Mouse (Mus musculus) cerebellum, adult 11 months (tissue): ENCODE data around the gene Pdcd7.

Source experiments
- DNase-seq: peaks from one replicate; pipeline ENCODE4 v3.0.0; 2022

Pdcd7 gene

DNA sequence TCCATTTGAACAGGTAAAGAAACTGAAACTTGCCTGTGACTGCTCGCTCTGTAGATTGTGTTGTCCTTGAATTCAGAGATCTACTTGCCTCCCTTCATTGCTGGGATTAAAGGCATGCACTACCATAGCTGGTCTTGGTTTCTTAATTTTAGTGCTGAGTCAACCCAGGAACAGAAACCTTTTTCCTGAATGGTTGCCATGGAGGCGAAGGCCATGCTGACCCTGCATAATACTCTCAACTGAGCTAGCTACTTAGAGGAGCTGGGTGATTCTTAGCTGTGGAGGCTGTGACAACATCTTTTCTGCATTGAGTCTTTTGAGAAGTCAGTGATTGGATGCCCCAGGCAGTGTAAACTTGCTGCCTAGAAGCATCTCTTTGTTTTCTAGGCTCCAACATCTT, 11.1 kb downstream of the Pdcd7 start:
- DNase-seq: no peak

DNA sequence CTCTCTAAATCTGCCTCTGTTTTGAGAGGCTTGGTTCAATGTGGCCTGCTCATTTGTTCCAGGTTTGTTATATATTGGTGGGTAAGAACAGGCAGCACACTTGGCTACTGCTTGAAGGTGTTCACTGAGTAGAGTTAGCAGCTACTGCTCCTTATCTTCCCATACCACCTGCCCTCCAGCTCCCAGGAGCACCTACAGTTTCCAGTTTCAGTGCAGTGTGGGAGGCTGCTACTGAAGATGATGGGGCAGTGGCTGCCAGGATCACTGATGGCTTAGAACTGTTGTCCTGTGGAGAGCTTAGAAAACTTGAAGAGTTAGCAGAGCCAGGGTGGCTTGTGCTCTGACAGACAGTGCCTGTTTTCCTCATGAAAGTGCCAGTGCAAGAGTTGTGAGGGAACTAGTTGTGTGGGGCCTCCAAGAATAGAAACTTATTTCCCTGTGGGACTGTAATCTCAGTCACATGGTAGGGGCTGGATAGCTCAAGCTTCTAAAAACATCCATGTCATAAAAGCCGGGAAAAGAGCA, 13.1 kb downstream of the Pdcd7 start:
- DNase-seq: no peak

DNA sequence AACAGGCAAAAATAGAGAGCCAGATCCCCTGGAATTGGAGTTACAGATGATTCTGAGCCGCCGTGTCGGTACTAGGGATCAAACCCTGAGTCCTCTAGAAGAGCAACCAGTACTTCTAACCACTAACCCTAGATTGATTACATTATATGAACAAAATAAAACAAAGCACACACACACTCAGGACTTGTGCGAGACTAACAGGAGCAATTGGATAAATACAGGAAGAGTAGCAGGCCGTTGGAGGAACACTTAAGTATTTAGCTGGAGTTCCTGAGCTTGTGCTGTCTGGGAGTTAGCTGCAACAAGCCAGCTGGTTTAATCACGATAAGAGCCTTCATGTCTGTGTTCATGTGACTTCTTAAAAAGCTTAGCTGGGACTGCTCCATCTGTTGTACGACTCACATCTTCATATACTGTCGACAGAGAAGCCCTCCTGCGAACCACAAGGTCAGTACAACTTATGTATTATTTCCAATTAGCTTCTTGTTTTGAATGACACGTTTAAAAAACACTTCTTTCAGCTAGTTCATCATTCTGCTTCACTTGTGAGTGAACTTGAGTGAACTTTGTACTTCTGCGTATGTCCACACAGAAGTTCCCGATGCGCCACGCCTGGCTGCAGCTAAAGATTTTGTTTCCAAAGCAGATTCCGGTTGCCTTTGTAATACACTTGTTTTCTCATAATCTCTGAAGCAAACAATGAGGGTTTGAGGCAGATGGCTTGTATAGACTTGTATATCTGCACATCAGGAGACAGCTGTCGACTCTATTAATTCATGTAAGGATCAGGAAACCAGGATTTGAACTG, 14.9 kb downstream of the Pdcd7 start, which contains the start of gene Ubap1l:
Gene Ubap1l (plus strand): TSS at position 401 of the 808 bp plus-strand sequence.
- no peak for DNase-seq

DNA sequence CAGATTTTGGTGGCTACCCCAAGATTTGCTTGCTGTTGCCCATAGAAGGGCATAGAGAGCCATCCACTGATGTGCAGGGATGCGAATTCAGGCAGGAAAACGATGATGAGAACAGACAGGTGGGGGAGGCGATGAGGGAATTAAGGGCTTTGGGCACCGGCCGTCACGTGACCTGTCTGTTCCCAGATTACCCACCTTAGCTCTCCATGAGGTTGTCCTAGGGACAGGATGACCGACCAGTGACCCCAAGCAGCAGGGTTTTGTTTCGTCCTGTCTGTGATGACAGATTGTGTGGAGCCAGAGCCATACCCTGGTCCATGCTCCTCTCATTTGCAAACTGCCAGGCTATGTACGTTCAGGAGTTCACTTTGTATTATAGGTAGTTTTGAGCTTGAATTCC, 17.8 kb downstream of the Pdcd7 start:
- DNase-seq: no peak

DNA sequence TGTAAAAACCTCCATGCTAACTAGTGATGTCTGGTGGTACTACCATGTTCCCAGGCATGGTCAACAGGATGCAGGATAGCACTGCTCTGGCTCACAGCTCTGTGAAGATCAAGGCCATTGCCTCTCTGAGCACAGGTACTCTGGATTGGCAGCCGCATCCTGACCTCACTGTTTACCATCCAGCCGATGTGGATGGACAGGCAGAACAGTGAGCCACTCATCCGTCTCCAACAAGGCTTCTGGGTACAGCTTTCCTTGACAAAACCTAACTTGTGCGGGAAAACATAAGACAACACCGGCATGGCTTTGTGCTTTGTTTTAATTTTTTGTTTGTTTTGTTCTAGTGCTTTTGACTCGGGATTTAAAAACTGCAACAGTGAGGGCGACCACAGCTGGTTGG, 19.8 kb downstream of the Pdcd7 start:
- DNase-seq: no peak

DNA sequence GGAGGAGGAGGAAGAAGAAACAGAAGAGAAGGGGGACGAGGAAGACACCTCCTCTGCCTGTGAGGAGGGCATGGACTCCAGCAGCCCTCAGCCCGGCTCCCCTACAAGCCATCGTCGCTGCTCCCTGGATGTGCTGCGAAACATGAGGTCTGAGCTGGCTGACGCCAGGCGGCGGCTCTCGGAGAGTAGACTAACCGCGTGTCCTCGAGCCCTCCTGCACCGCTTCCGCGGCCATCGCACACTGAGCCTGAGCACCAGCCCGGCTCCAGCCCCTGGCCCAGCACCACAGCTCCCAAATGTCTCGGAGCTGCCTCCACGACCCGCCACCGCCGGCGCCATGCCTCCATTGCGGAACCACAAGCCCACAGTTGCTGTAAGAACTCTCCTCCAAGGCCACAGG, 25.9 kb downstream of the Pdcd7 start:
- DNase-seq: no peak

DNA sequence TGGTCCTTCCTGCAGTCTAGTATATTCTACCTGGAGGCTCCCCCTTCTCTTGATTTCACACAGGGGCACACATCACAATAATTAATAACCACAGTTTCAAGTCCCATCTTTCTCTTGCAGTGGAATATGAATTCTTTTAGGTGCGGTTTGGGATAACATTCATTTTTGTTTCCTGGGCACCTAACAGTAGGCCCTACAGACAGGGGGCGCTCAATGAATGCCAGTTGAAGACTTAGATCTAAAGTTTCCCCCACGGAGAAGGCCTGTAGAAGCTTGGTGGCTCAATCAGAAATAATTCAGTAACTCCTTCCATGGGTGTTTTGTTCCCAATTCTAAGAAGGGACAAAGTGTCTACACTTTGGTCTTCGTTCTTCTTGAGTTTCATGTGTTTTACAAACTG, 26.5 kb downstream of the Pdcd7 start:
- no peak for DNase-seq

DNA sequence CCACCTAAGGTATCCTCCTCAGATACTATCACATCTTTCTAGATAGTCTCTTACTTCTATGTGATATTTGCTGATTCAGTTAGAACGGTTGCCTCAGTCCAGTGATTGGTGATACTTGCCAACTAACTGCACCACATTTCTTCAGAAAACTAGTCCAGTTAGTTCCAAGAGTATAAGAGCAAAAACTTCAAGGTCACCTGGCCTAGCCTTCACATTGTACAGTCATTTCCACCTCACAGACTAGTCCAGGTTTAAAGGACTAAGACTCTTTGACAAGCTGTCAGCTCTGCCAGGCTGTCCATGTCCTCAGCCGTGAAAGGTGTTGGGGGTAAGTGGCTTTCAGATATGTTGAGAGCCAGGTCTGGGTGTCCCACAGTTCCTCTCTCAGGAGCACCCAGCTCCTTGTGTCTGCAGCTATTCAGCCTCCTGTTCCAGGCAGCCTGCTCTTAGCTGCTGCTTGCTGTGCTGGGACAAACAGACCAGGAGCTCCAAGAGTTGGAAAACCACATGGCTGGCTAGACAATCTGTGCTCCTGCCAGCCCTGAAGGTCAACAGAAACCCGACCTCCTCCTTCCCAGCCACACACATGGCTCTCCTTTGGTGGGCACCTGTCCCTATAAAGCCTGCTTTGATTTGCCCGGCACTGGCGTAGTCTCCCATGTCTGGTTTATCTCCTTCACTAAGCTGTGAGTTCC, 28.7 kb downstream of the Pdcd7 start:
- no peak for DNase-seq

DNA sequence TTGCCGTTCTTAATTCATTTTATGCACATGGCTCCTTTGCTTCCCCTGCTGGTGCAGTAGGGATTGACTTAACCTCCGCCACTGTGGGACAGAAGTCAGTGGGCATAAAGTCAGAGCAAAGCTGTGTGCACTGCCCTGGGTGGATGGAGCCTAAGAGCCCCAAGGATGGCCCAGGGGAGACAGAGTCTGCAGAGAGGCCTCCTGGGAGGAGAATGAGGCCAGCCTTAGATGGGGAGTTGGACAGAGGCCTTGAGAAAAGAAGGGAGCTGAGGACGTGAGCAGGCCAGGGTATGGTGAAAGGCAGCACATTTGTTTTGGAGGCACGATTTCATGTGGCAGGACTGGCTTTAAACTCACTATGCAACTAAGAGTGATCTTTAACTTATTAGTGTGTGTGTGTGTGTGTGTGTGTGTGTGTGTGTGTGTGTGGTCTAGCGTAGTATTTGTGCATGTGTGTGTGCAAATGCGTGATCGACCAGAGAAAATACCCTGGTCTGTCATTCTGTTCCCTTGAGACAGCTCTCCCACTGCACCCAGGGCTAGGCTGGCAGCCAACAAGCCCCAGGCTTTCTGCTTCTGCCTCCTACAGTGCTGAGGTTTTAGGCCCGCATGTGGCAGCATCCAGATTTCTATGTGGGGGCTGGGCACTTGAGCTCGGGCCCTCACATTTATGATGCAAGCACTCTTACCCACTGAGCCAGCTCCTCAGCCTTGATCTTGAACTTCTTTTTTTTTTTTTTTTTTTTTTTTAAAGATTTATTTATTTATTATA, 29.4 kb downstream of the Pdcd7 start:
- DNase-seq: no peak

DNA sequence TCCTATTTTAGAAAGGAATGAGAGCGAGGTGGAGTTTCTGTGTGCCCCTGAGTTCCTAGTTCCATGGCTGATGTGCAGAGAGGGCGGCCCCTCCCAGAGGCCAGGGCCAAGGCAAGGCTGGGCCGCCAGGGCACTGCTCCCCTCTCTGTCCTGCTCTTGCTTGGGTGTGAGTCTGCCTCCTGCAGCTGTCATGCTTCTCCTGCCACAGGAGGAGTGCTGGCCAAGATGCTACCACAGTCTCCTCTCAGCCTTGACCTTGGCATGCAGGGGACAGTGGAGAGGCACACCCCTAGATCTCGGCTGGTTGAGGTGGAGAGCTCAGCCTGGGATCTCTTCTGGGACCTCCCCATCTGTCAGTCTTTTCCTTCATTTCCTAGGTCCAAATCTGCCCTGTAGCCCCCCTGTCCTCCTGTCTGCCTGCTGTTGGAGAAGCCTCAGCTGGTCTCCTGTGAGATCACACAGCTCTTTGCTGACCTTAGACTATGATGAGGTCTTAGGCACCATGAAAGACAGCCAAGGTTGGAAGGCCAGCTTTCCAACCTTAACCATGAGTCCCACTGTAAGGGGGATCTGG, 35.2 kb downstream of the Pdcd7 start:
- no peak for DNase-seq

DNA sequence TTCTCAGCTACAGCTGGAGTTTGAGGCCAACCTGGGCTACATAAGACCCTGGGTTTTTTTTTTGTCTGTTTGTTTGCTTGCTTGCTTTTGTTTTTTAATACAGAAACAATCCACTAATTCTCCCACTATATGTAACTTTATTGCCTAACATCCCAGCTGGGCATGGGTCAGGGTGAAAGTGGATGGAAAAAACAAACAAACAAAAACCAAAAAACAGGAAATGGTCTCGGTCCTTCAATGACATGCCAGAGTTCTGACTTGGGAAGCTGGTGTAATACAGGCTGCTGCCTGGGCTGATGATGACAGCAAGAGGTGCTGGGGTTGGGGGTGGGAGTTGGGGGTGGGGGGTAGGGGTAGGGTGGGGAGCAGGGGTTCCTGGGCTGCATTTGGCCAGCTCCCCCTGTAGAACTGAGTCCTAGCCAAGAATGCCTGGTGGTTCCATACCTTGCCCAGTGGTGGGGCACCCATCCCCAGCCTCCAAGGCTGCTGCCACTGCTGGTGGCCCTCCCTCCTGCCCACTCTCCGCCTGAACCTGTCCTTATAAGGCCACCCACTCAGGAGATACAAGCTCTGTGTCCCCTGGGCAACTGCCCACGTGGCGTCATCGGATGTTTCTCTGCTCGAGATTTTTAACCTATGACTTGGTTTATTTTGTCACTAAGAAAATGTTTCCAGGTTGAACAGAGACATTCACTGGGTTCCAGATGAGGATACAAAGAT, 36.3 kb downstream of the Pdcd7 start:
- DNase-seq: no peak

DNA sequence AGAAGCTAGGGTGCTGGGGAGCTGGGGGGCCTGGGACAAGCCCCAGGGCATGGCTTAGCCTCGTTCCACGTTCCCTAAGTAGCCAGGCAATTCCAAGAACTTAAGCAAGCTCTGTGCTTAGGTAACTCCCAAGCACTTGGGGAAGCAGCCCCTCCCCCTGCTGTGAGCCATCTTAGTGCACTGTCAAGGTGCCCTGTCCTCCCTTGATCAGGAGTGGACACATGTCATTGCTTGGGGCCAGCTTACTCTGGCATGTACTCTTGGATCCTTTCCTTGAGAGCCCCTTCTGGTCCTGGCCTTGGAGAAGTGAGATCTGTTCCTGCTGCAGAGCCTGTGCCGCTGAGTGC, 36.8 kb downstream of the Pdcd7 start:
- no peak for DNase-seq

DNA sequence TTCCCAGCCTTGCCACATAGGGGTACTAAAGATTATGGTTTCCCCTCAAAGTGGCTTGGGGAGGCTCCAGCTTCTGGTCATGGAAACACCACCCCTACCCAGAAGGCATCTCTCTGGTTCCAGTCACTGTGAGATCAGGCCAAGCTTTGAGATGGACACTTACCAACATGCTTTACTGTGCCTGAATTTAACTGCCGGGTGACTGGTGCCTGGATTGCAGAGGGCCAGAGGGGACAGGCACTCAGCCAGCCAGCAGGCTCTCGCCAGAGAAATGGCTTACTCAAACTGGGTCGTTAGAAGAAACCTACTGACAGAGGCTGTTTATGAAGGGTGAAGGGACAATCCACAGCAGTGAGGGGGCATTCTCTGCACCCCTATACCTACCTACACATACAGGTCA, 38.4 kb downstream of the Pdcd7 start:
- no peak for DNase-seq

DNA sequence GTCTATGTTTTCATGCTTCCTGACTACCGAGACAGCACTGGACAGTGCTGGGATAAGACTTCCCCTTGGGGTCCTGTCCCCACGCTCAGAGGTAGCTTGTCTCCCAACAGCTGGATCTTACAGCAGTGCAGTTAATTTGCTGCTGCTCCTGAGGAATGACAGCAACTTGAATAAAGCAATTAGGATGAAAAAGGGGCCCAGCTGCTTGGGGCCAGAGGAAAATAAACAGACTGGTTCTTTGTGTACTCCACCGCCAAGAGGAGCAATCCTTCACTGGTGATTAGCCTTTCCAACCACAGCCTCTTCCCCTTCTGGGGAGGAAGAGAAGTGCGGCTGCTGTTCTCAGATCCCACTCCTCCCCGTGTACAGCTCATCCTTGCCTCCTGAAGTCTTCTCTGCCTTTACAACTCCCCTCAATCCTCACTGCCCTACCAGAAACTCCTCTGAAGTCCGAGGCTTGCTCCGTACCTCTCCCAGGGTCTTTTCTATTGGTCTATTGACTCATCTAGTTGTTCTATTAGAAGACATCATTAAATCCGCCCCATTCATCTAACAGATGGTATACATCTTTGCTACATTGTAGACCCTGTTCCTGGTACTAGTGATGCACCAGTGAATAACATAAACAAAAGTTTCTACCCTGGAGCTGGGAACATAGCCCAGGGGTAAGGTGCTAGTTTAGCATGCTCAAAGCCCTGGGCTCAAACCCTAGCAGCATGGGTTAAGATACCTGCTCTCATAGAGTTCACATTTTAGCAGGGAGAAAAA, 40.7 kb downstream of the Pdcd7 start:
- DNase-seq: no peak

DNA sequence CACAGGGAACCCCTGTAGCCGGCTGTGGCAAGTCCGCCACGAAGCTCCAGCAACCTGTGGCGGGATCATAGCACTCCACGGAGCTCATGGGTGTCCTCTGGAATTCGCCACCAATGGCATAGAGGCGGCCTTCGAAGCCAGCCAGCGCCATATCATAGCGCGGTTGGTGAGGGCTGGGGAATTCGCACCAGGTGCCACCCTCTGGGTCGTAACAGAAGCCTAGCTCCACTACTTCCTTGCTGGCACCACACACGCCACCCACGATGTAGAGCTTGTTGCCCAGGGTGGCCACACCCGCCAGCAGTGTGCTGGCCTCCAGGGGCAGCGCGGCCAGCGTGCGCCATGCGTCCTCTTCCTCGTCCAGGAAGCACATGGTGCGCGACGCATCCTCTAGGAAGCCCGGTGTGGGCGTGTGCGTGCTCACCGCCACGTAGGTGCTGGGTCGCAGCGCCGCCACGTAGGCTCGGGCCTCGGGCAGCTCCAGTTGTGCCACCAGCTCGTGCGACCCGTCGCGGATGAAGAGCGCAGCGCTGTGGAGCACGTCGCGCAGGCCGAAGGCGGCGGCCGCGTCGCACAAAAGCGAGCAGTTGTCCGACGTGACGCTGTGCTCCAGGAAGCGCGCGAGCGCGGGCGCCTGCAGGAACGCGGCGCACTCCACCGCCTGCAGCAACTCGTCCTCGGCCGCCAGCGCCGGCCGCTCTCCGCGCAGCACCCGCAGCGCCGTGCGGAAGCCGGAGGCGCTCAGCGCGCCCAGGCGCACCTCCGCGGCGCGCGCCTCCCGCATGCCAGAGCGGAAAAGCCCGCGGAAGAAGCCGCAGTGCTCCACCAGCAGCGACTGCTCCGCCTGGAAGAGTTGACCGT, 45.1 kb downstream of the Pdcd7 start:
- no peak for DNase-seq

DNA sequence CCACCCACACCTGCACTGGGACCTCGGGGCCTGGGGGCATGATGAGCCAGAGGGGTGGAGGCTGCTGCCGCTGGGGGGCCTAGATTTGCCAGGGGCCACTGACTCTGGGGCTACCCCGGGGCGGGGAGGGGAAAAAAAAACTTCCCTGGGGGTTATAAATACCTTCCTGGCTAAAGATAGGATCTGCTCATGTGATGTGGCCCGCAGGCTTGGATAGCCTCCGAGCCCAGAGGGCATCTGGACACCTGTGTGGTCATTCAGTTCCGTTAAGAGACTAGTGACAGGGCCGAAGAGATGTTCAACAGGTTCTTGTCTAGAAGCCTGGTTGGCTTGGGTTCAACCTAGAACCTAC, 45.7 kb downstream of the Pdcd7 start, which contains the start of gene Kbtbd13:
Gene Kbtbd13 (minus strand): TSS at position 40 of the 352 bp plus-strand sequence.
- no peak for DNase-seq

DNA sequence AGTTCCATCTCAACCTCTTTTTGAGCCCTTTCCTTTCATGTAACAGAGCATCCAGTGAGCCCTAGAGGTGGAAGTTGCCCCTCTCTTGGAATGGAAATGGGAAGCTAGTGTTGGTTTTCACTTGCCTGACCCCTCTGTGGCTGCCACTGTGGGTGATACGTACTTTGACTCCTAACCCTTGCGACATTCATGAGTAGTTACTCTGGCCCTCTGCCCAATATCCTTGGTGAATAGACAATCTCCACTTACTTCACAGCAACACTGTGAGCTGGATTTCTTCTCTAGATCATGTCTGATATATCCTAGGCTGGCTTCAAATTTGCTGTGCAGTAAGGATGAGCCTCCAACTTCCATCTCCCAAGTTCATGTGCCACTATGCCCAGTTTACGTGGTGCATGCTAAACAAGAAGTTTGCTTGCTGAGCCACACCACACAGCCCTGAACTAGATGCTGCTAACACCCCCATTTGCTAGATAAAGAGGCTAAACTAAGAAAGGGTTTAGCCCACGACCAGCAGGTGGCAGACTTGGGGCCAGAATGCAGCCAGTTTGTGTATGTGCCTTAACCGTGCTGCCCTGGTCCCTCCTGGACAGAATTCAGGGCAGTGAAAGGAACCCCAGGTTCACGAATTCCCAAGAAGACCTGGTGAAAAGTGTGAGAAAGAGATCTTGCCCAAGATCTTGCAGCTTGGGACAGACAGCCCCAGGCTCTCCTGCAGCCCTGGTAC, 46.9 kb downstream of the Pdcd7 start:
- DNase-seq: peak; percentile 26

DNA sequence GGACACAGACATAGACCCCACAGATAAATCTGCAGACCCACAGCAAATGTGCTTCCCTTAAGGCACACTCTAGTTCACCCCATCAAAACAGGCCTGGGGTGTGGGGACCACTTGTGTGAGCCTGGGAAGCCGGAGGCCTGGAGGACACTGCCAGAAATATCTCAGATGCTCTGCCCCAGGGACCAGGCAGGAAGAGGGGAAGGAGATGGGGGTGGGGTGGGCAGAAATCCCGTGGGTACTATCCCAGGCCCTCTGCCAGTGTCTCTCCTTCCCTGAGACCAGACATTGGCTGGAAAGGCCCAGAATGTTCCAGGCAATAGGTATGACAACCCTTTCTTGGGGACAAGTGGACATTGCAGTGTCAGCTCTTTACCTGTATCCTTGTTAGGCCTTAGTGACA, 47.7 kb downstream of the Pdcd7 start:
- no peak for DNase-seq

DNA sequence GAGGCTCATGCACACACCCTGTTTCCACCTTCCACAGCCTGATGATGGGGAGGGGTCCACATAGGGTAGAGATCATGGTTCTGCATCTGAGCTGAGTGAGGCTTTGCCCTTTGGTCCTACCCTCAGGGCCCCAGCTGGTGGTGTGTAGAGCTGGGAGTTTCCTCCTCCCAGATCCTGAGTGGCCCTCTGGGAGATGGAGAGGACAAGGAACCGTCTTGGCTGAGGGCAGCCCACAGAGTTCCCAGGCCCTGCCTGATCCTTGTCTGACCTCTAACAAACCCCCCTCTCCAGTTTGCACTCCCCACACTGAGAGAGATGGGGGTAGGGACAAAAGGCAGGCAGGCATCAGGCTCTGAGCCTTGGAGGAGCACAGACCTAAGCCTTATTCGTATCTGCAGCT, 48.5 kb downstream of the Pdcd7 start:
- no peak for DNase-seq

DNA sequence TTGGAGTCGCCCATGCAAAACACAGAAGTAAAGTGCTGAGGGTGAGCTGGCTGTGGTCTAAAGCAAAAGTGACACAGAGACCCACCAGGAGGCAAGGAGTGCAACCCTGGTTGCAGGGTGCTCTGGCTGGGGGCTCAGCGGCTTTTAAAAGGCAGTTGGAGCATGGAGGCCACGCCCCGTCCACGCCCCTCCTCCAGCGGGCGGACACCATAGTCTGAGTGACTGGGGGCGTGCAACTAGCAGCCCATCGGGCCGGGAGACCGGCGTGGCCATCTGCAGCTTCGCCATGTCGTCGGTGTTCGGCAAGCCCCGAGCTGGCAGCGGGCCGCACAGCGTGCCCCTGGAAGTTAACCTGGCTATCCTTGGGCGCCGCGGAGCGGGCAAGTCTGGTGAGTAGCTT, 52.4 kb downstream of the Pdcd7 start, which contains the start of gene Rasl12:
Gene Rasl12 (plus strand): TSS at position 228 of the 400 bp plus-strand sequence.
- DNase-seq: peak; percentile 26
